Mouse (Mus musculus) macrophage (primary cell): ENCODE data around the gene Ahcy. TPM values are rescaled to one million over a fixed set of nuclear protein-coding genes. Genes with fewer than 3 reads are reported as not detected.
"Not testable (repeated sequence)": the region's sequence is repeated elsewhere in the genome, so short reads cannot be mapped to it uniquely, and the experiment has no call there.

Experiments used
- H3K27ac ChIP-seq: fragments of 350-480 bp; formaldehyde crosslinking; 2 replicates; pipeline ENCODE4 v1.9.0; 2021
- H3K36me3 ChIP-seq: fragments of 350-480 bp; formaldehyde crosslinking; 2 replicates; pipeline ENCODE4 v1.9.0; 2021; ENCODE audit errors: inconsistent target
- H3K4me3 ChIP-seq: fragments of 350-480 bp; formaldehyde crosslinking; 2 replicates; pipeline ENCODE4 v1.9.0; 2021; ENCODE audit errors: inconsistent target
- H3K79me2 ChIP-seq: fragments of 350-480 bp; formaldehyde crosslinking; 2 replicates; pipeline ENCODE4 v1.9.0; 2021; ENCODE audit errors: inconsistent target
- WGBS: methylation state at CpG from one replicate; pipeline ENCODE4 v1.1.7; 2026; ENCODE audit warnings: inconsistent platforms; ENCODE audit not compliant: missing documents; 5-methylcytosine and 5-hydroxymethylcytosine counted together
- polyA plus RNA-seq: library from polyadenylated mRNA; stranded (reverse); fragments of 250-400 nt; gene quantifications from 3 replicates; pipeline ENCODE4 v1.2.4, GENCODE M21; 2018; ENCODE audit warnings: inconsistent platforms

Ahcy gene
- polyA plus RNA-seq, 1 experiment from 2014 or later, result 16.2 TPM

GRCm38 (mm10) chr2:155053512-155053911 is 20.8 kb downstream of the Ahcy start:
- not testable (repeated sequence) for H3K36me3 ChIP-seq, H3K27ac ChIP-seq, H3K4me3 ChIP-seq, H3K79me2 ChIP-seq
- 86% methylated on average over 6 of the region's 8 CpGs for WGBS

DNA sequence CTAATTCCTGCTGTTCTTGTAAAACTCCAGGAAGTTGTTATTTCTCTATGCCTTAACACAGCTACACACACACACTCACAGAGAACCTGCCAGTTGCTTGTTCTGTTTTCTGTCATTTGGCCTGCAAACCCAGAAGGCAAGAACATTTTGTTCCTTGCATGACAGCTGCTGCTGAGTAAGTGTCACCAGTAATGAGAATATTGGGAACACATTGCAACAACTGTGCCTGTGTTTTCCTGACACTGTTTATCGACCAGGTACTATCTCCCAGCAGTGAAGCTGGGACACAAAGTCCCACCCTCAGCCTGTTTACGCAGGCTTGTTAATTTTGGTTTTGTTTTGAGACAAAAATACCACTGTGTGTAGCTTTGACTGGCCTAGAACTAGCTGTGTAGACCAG is 21.6 kb downstream of the Ahcy start:
- no peak overlapping the region for H3K27ac ChIP-seq
- no peak overlapping the region for H3K4me3 ChIP-seq
- H3K79me2 ChIP-seq, result no peaks in the 10 kb centered on the region
- WGBS, result 97% methylated on average over 2 of the region's 2 CpGs
- H3K36me3 ChIP-seq, result no peaks in the 10 kb centered on the region

DNA sequence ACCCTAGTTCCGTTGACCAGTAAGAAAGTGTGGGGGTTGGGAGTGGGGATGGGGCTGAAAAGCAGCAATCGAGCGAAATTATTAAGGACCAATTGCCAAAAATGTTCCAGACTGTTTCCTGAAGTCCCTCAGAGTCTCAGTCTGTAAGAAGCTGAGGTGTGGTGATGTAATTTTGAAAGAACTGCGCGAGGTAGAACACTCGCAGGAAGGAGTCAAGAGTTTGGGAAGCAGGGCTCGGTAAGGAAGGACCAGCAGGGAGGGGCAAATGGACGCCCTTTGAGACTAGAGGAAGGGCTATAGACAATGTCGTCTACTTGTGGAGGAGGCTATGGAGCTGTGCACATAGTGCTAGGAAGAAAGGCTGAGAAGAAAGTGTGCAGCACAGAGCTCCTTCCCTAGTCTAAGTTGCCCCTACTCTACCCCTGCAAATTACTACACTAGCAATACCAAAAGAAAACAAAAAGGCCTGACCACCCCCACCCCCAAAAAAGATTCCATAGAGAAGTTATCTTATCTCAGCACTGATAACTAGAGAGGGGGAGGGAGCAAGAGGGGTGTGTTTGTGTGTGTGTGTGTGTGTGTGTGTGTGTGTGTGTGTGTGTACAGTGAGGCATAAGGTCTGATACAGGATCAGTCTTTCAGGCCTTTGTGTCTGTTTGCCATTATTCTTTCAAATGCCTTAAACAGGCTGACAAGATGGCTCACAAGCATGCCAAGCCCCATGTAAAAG is 22.5 kb downstream of the Ahcy start:
- no peaks in the 10 kb centered on the region for H3K36me3 ChIP-seq
- no peak overlapping the region for H3K4me3 ChIP-seq
- peak overlapping the region; percentile 46; the same call in 1 of the 2 replicates for H3K27ac ChIP-seq
- WGBS, result 46% methylated on average over 9 of the region's 9 CpGs
- no peaks in the 10 kb centered on the region for H3K79me2 ChIP-seq

GRCm38 (mm10) chr2:155050504-155051236 is 23.6 kb downstream of the Ahcy start:
- Histone ChIP-seq H3K27ac (peak overlapping the region; percentile 77), H3K79me2 (no peaks in the 10 kb centered on the region), H3K4me3 (peak overlapping the region; percentile 30), H3K36me3 (no peaks in the 10 kb centered on the region)
- WGBS, result under 1% methylated on average over 43 of the region's 45 CpGs

DNA sequence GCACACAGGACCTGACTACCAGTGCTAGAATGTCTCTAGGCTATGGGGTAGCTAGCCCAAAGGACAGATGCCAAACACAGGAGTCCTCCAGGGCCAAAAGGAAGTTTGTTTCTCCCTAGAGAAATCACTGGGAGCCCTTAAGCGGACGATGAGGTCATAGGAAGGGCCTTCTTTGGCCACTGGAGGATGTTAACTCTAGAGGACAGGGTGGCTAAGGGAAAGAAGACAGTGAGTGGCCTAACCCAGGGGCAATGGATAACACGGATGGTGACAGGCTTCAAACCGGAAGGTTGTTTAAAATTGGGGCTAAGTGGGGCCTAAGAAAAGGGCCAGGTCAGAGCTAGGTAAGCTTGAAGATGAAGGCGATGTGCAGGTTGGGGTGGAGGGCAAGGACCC is 24.2 kb downstream of the Ahcy start:
- WGBS, result 44% methylated on average over 5 of the region's 5 CpGs
- Histone ChIP-seq H3K27ac (peak overlapping the region; percentile 77), H3K79me2 (no peaks in the 10 kb centered on the region), H3K36me3 (no peaks in the 10 kb centered on the region), H3K4me3 (peak overlapping the region; percentile 14; the same call in 1 of the 2 replicates)

- Histone ChIP-seq H3K27ac (no peak overlapping the region), H3K79me2 (no peaks in the 10 kb centered on the region), H3K4me3 (no peak overlapping the region), H3K36me3 (no peaks in the 10 kb centered on the region)
- 85% methylated on average over 7 of the region's 7 CpGs for WGBS
These were observed 26.7 kb downstream of the Ahcy start for GRCm38 (mm10) chr2:155047452-155048178.

DNA sequence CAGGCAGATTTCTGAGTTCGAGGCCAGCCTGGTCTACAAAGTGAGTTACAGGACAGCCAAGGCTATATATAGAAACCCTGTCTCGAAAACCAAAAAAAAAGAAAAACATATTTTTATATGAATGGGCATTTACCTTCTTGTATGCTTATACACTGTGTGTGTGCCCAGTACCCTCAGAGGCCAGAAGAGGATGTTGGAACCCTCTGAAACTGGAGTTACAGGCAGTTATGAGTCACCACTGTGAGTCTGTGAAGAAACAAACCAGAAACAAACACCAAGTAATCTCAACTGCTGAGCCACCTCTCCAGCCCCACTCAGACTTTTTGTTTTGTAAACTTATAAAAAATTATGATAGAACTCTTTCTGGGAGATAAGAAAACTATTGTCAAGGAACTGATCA is 27.5 kb downstream of the Ahcy start:
- WGBS, result 13% methylated on average over 2 of the region's 2 CpGs
- Histone ChIP-seq H3K27ac (no peak overlapping the region), H3K79me2 (no peaks in the 10 kb centered on the region), H3K36me3 (no peaks in the 10 kb centered on the region), H3K4me3 (no peak overlapping the region)

DNA sequence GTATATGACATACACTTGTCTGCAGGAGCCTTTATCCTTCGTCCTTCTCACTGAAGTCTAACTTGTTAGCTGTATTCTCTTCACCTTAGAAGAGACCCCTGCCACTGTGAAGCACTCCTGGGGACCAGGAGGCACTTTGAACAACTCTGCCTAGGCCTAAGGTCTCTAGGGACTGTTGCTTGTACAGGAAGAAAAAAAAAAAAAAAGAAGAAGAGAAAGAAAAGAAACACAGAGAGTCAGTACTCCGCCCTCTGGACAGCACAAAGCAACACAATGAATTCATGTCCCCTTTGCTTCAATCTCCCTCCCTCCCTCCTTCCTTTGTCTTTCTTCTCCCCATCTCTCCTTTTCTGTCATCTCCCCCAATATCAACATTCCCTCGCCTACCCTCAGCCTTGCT is 29.2 kb downstream of the Ahcy start:
- H3K4me3 ChIP-seq, result no peak overlapping the region
- no peak overlapping the region for H3K27ac ChIP-seq
- 90% methylated on average over 3 of the region's 3 CpGs for WGBS
- no peaks in the 10 kb centered on the region for H3K36me3 ChIP-seq
- no peaks in the 10 kb centered on the region for H3K79me2 ChIP-seq

- Histone ChIP-seq H3K27ac (no peak overlapping the region), H3K79me2 (no peaks in the 10 kb centered on the region), H3K4me3 (no peak overlapping the region), H3K36me3 (no peaks in the 10 kb centered on the region)
- 77% methylated on average over 3 of the region's 3 CpGs for WGBS
These were observed 29.8 kb downstream of the Ahcy start for GRCm38 (mm10) chr2:155044542-155044941.

- Histone ChIP-seq H3K36me3 (no peaks in the 10 kb centered on the region), H3K4me3 (no peak overlapping the region), H3K27ac (no peak overlapping the region), H3K79me2 (no peaks in the 10 kb centered on the region)
- 96% methylated on average over 4 of the region's 4 CpGs for WGBS
These were observed 34.3 kb downstream of the Ahcy start for GRCm38 (mm10) chr2:155039956-155040355.

GRCm38 (mm10) chr2:155032938-155033710 is 41.2 kb downstream of the Ahcy start:
- 40% methylated on average over 18 of the region's 19 CpGs for WGBS
- Histone ChIP-seq H3K36me3 (no peaks in the 10 kb centered on the region), H3K4me3 (no peak overlapping the region), H3K27ac (no peak overlapping the region), H3K79me2 (no peaks in the 10 kb centered on the region)

DNA sequence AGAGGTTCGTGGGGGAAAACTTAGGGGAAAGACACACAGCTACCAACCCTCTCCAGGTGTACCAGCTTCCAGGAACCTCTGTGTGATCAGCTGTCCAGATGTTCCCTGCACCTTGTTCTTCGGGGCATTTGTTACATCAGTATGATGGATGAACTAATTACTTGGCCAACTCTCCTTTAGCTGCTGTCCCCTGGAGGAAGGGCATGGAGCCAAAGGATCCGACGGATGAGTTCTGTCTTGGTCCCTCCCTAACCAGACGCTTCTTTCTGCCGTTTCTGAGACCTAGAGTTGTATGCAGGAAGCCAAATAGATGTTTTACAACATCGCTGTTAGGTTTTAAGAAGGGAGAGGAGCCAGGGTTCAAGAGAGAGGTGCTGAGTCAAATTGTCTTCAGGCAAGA is 43.5 kb downstream of the Ahcy start:
- H3K79me2 ChIP-seq, result no peaks in the 10 kb centered on the region
- 88% methylated on average over 6 of the region's 7 CpGs for WGBS
- no peak overlapping the region for H3K27ac ChIP-seq

GRCm38 (mm10) chr2:155020247-155020826 is 54.0 kb downstream of the Ahcy start:
- not testable (repeated sequence) for H3K27ac ChIP-seq, H3K36me3 ChIP-seq, H3K4me3 ChIP-seq, H3K79me2 ChIP-seq
- WGBS, result 87% methylated on average over 20 of the region's 20 CpGs

More for the DNA sequence above, 43.5 kb downstream of the Ahcy start:
- Histone ChIP-seq H3K4me3 (no peak overlapping the region), H3K36me3 (no peaks in the 10 kb centered on the region)

DNA sequence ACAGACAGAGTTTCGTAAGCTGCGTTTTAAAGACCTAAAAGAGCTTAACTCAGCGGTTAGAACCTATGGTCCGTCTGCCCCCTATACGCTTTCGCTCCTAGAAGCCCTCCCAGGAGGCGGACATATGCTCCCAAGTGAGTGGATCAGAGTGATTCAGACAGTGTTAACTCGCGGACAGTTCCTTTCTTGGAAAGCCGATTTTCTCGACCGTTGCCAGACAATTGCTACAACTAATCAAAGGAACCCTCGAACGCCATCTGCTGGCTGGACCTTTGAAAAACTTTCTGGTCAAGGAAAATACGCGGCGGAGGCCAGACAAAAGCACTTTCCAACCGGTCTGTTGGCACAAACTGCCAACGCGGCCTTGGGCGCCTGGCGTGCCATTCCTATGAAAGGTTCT is 54.6 kb downstream of the Ahcy start:
- H3K36me3 ChIP-seq, result no peaks in the 10 kb centered on the region
- H3K79me2 ChIP-seq, result no peaks in the 10 kb centered on the region
- 3% methylated on average over 22 of the region's 22 CpGs for WGBS
- H3K27ac ChIP-seq, result peak overlapping the region; percentile 46
- H3K4me3 ChIP-seq, result peak overlapping the region; percentile 32
